Comparison of ENCODE assay signal across 8 mouse cellular contexts in genomic region chr2:132029646-132030417, GRCm38 (mm10). TPM values are rescaled to one million over a fixed set of nuclear protein-coding genes. Genes with fewer than 3 reads are reported as not detected.
DNase-seq lines count a peak whose midpoint lies in the region.

Gene Rassf2, minus strand, starts transcription at chr2:132030258.

- peak within 1 kb of the TSS; percentile 94 for H3K27ac ChIP-seq in hindbrain, embryonic 10.5 days

- H3K36me3 ChIP-seq in hindbrain, embryonic 10.5 days, result peaks cover 10% of the 10 kb centered on the region; the same call in 1 of the 2 replicates

- H3K9me3 ChIP-seq in hindbrain, embryonic 10.5 days, result no peaks in the 10 kb centered on the region

- peaks cover 22% of the 10 kb centered on the region for H3K27me3 ChIP-seq in hindbrain, embryonic 10.5 days (ENCODE audit: insufficient read depth, poor library complexity, severe bottlenecking)

- DNase-seq in MN1 (ENCODE audit: low spot score), result peak; percentile 91
- peak; percentile 34 for DNase-seq in cerebellum, adult 8-10 months
- DNase-seq in frontal cortex, adult 2 months (ENCODE audit: extremely low spot score in 1 of 2, low spot score in 1 of 2), result peak; percentile 75 to 80
- peak; percentile 93 for DNase-seq in hindbrain, embryonic 10.5 days (ENCODE audit: low spot score)
- DNase-seq in layer of hippocampus, postnatal 14 days (ENCODE audit: low spot score in 2 of 2), result peak; percentile 73 to 91
- DNase-seq in lung, postnatal 10 days, result peak; percentile 94
- DNase-seq in ovary, postnatal 36 days (ENCODE audit: low spot score), result peak; percentile 84
- DNase-seq in thymus, postnatal 25 days, result peak; percentile 91

- H3K4me3 ChIP-seq in hindbrain, embryonic 10.5 days, result peak within 1 kb of the TSS; percentile 75

- peaks cover 59% of the 10 kb centered on the region for H3K4me1 ChIP-seq in hindbrain, embryonic 10.5 days (replicated peaks)

- WGBS in hindbrain, embryonic 10.5 days, result under 1% methylated on average over 46 of the region's 48 CpGs

RNA-seq across cellular contexts. Expression of gene Rassf2, which starts in this region (rescaled TPM):
- 31.4 and 35.8 TPM in 2 replicates for polyA plus RNA-seq in frontal cortex, adult 2 months (2012; rRNA removed)
- 28.6 and 33.5 TPM in 2 replicates for polyA plus RNA-seq in hindbrain, embryonic 10.5 days (2016; fragmentation: Nextera tagmentation; extraction: Ambion mirVana)
- 10 to 100 TPM; 33.3 to 35.6 TPM for total RNA-seq in layer of hippocampus, postnatal 14 days (2021)

Comparison
In these comparisons a context has a peak if more than half of its experiments do, and no peak if none do; other contexts are left out.
1. Peak in every context shown above with its lines: DNase-seq, H3K4me3 ChIP-seq and H3K27ac ChIP-seq.
2. DNase-seq: peak in every context shown above with its lines; median percentile 94 in lung, postnatal 10 days; 93 in hindbrain, embryonic 10.5 days; 91 in MN1; 91 in thymus, postnatal 25 days; 84 in ovary, postnatal 36 days; 82 in layer of hippocampus, postnatal 14 days; 78 in frontal cortex, adult 2 months; 34 in cerebellum, adult 8-10 months.